Mouse (Mus musculus): ENCODE data around the gene Taf1a. TPM values are rescaled to one million over a fixed set of nuclear protein-coding genes. Genes with fewer than 3 reads are reported as not detected.
"Not testable (repeated sequence)": the region's sequence is repeated elsewhere in the genome, so short reads cannot be mapped to it uniquely, and the experiment has no call there.

Gene Taf1a
- polyA plus RNA-seq, 1 experiment from 2014 or later, result 17.3 TPM

GRCm38 (mm10) chr1:183369427-183370014, 19.3 kb upstream of the Taf1a start, which contains the start of gene Mia3:
Gene Mia3 (minus strand): TSS chr1:183369553.
- Histone ChIP-seq H3K27me3 (no peaks in the 10 kb centered on the region), H3K36me3 (peaks cover 1% of the 10 kb centered on the region; the same call in 1 of the 2 replicates), H3K4me2 (replicated peaks) (peak within 1 kb of the TSS; percentile 83), H3K4me3 (peak within 1 kb of the TSS; percentile 97), H3K27ac (replicated peaks) (peak within 1 kb of the TSS; percentile 74), H3K4me1 (peaks cover 21% of the 10 kb centered on the region), H3K9ac (replicated peaks) (peak within 1 kb of the TSS; percentile 71), H3K9me3 (no peaks in the 10 kb centered on the region)
- whole genome bisulfite sequencing, result under 1% methylated on average over 49 of the region's 51 CpGs
- ATAC-seq (replicated peaks), result peak; percentile 98

GRCm38 (mm10) chr1:183374728-183375127, 14.1 kb upstream of the Taf1a start:
- Histone ChIP-seq H3K9ac (replicated peaks) (no peak overlapping the region), H3K36me3 (no peaks in the 10 kb centered on the region), H3K4me3 (no peak overlapping the region), H3K9me3 (no peaks in the 10 kb centered on the region), H3K4me2 (replicated peaks) (no peak overlapping the region), H3K27ac (replicated peaks) (no peak overlapping the region), H3K27me3 (peaks cover 3% of the 10 kb centered on the region; the same call in 1 of the 2 replicates), H3K4me1 (peaks cover 5% of the 10 kb centered on the region; the same call in 1 of the 2 replicates)
- no peak for ATAC-seq (replicated peaks)
- WGBS, result 83% methylated on average over 5 of the region's 5 CpGs

GRCm38 (mm10) chr1:183377045-183377444, 11.7 kb upstream of the Taf1a start:
- WGBS, result 79% methylated on average over 4 of the region's 4 CpGs
- Histone ChIP-seq H3K4me2 (replicated peaks) (no peak overlapping the region), H3K4me3 (no peak overlapping the region), H3K9ac (replicated peaks) (no peak overlapping the region), H3K36me3 (no peaks in the 10 kb centered on the region), H3K9me3 (no peaks in the 10 kb centered on the region), H3K27ac (replicated peaks) (no peak overlapping the region), H3K27me3 (peaks cover 3% of the 10 kb centered on the region; the same call in 1 of the 2 replicates), H3K4me1 (no peaks in the 10 kb centered on the region)
- ATAC-seq (replicated peaks), result no peak

GRCm38 (mm10) chr1:183378321-183378941, 10.3 kb upstream of the Taf1a start:
- H3K36me3 ChIP-seq, result no peaks in the 10 kb centered on the region
- no peak overlapping the region for H3K9ac ChIP-seq (replicated peaks)
- H3K4me2 ChIP-seq (replicated peaks), result no peak overlapping the region
- H3K9me3 ChIP-seq, result no peaks in the 10 kb centered on the region
- no peak overlapping the region for H3K27ac ChIP-seq (replicated peaks)
- H3K4me1 ChIP-seq, result no peaks in the 10 kb centered on the region
- WGBS, result 87% methylated on average over 10 of the region's 10 CpGs
- H3K4me3 ChIP-seq, result no peak overlapping the region
- no peak for ATAC-seq (replicated peaks)
- peaks cover 3% of the 10 kb centered on the region; the same call in 1 of the 2 replicates for H3K27me3 ChIP-seq

GRCm38 (mm10) chr1:183379376-183379775, 9.4 kb upstream of the Taf1a start:
- 84% methylated on average over 3 of the region's 3 CpGs for WGBS

GRCm38 (mm10) chr1:183381816-183382215, 7.0 kb upstream of the Taf1a start:
- H3K4me3 ChIP-seq, result no peak overlapping the region
- H3K27me3 ChIP-seq, result peaks cover 16% of the 10 kb centered on the region
- no peak overlapping the region for H3K4me2 ChIP-seq (replicated peaks)
- H3K4me1 ChIP-seq, result no peaks in the 10 kb centered on the region
- H3K36me3 ChIP-seq, result no peaks in the 10 kb centered on the region
- H3K27ac ChIP-seq (replicated peaks), result no peak overlapping the region
- WGBS, result 88% methylated on average over 5 of the region's 5 CpGs
- H3K9ac ChIP-seq (replicated peaks), result no peak overlapping the region
- no peak for ATAC-seq (replicated peaks)
- no peaks in the 10 kb centered on the region for H3K9me3 ChIP-seq

More at GRCm38 (mm10) chr1:183379376-183379775, 9.4 kb upstream of the Taf1a start:
- not testable (repeated sequence) for ATAC-seq (replicated peaks); H3K4me2 ChIP-seq (replicated peaks); H3K4me3 ChIP-seq; H3K9me3 ChIP-seq; H3K9ac ChIP-seq (replicated peaks); H3K27me3 ChIP-seq; H3K4me1 ChIP-seq; H3K27ac ChIP-seq (replicated peaks); H3K36me3 ChIP-seq

GRCm38 (mm10) chr1:183382621-183383020, 6.2 kb upstream of the Taf1a start:
- Histone ChIP-seq H3K4me1 (no peaks in the 10 kb centered on the region), H3K4me3 (no peak overlapping the region), H3K36me3 (no peaks in the 10 kb centered on the region), H3K27me3 (peaks cover 20% of the 10 kb centered on the region), H3K4me2 (replicated peaks) (no peak overlapping the region), H3K9ac (replicated peaks) (no peak overlapping the region), H3K9me3 (no peaks in the 10 kb centered on the region), H3K27ac (replicated peaks) (no peak overlapping the region)
- 88% methylated on average over 2 of the region's 2 CpGs for WGBS
- no peak for ATAC-seq (replicated peaks)

GRCm38 (mm10) chr1:183387421-183387820, 1.4 kb upstream of the Taf1a start:
- 92% methylated on average over 3 of the region's 3 CpGs for WGBS
- ATAC-seq (replicated peaks); H3K4me3 ChIP-seq; H3K36me3 ChIP-seq; H3K9me3 ChIP-seq; H3K9ac ChIP-seq (replicated peaks); H3K4me2 ChIP-seq (replicated peaks); H3K27ac ChIP-seq (replicated peaks): not testable (repeated sequence)
- peaks cover 20% of the 10 kb centered on the region for H3K27me3 ChIP-seq
- H3K4me1 ChIP-seq, result peaks cover 20% of the 10 kb centered on the region

- WGBS, result 94% methylated on average over 3 of the region's 3 CpGs
- ATAC-seq (replicated peaks), result no peak
- H3K27ac ChIP-seq (replicated peaks), result no peak overlapping the region
- H3K4me3 ChIP-seq, result no peak overlapping the region
- H3K9ac ChIP-seq (replicated peaks), result no peak overlapping the region
- H3K4me1 ChIP-seq, result no peaks in the 10 kb centered on the region
- H3K36me3 ChIP-seq, result peaks cover 61% of the 10 kb centered on the region
- H3K9me3 ChIP-seq, result no peaks in the 10 kb centered on the region
- H3K27me3 ChIP-seq, result no peaks in the 10 kb centered on the region
- H3K4me2 ChIP-seq (replicated peaks), result no peak overlapping the region
Measured at GRCm38 (mm10) chr1:183403396-183403795, 14.6 kb downstream of the Taf1a start.

GRCm38 (mm10) chr1:183414081-183414727, 25.4 kb downstream of the Taf1a start:
- H3K4me1 ChIP-seq, result no peaks in the 10 kb centered on the region
- H3K9ac ChIP-seq (replicated peaks), result no peak overlapping the region
- no peak overlapping the region for H3K27ac ChIP-seq (replicated peaks)
- H3K4me3 ChIP-seq, result no peak overlapping the region
- H3K9me3 ChIP-seq, result no peaks in the 10 kb centered on the region
- H3K36me3 ChIP-seq, result peaks cover 22% of the 10 kb centered on the region
- H3K27me3 ChIP-seq, result no peaks in the 10 kb centered on the region
- ATAC-seq (replicated peaks), result 0 out of 2 replicates have a peak, but pooled peaks have one; percentile 35
- no peak overlapping the region for H3K4me2 ChIP-seq (replicated peaks)
- 93% methylated on average over 15 of the region's 15 CpGs for WGBS

- Histone ChIP-seq H3K4me2 (replicated peaks) (no peak within 1 kb of the TSS), H3K9ac (replicated peaks) (no peak within 1 kb of the TSS), H3K9me3 (no peaks in the 10 kb centered on the region), H3K4me1 (no peaks in the 10 kb centered on the region), H3K27ac (replicated peaks) (no peak within 1 kb of the TSS), H3K27me3 (no peaks in the 10 kb centered on the region), H3K4me3 (no peak within 1 kb of the TSS), H3K36me3 (no peaks in the 10 kb centered on the region)
- WGBS, result 78% methylated on average over 12 of the region's 12 CpGs
- ATAC-seq (replicated peaks), result no peak
Measured at GRCm38 (mm10) chr1:183417873-183418272, 29.1 kb downstream of the Taf1a start, which contains the start of gene Hhipl2. Gene Hhipl2 (plus strand): TSS chr1:183418215.

- Histone ChIP-seq H3K27me3 (no peaks in the 10 kb centered on the region), H3K9ac (replicated peaks) (no peak overlapping the region), H3K9me3 (no peaks in the 10 kb centered on the region), H3K27ac (replicated peaks) (no peak overlapping the region), H3K36me3 (no peaks in the 10 kb centered on the region), H3K4me3 (no peak overlapping the region), H3K4me2 (replicated peaks) (no peak overlapping the region), H3K4me1 (no peaks in the 10 kb centered on the region)
- no peak for ATAC-seq (replicated peaks)
- 72% methylated on average over 7 of the region's 7 CpGs for WGBS
Measured at GRCm38 (mm10) chr1:183419741-183420140, 31.0 kb downstream of the Taf1a start.

All from forebrain, embryonic 15.5 days (tissue).